Mouse (Mus musculus) urinary bladder, postnatal 14 days (tissue): ENCODE results near the gene Spag16.
A peak's percentile ranks its signal among the peaks of the same experiment; 100 is the strongest.

ENCODE experiments used
- DNase-seq: peaks from one replicate; pipeline ENCODE4 v3.0.0; 2021; ENCODE audit warnings: low spot score

The Spag16 gene

DNA sequence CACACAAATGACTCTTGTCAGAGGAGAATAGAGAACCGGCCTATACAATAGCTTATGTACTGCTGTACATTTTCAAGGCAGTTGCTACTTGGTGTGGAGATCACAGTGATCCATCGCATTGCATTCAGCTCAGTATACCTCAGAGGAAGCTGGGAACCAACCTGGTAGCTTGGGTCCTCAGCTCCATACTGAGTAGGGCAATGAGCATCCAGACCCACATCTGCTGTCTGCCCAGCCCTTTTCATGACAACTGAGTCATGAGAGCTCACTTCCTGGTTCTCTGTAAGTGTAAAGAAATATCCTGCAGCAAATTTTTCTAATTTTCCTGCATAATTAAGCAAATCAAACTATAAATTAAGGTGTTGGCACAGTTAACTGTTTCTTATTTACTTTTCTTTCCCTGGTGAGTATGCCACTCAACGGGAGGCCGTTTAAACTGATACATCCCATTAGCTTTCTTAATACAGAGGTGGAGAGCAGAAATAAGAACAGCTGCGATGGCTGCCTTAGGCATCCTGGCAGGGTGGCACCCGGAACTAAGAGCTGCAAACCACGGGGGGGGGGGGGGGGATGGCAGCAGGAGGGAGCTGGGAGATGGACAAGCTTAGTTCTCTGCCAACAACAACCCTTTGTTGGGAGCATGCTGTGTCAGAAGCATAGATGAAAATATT, 255.6 kb downstream of the Spag16 start:
- DNase-seq, result no peak

GRCm38 (mm10) chr1:70104683-70105082, 277.9 kb downstream of the Spag16 start:
- no peak for DNase-seq

DNA sequence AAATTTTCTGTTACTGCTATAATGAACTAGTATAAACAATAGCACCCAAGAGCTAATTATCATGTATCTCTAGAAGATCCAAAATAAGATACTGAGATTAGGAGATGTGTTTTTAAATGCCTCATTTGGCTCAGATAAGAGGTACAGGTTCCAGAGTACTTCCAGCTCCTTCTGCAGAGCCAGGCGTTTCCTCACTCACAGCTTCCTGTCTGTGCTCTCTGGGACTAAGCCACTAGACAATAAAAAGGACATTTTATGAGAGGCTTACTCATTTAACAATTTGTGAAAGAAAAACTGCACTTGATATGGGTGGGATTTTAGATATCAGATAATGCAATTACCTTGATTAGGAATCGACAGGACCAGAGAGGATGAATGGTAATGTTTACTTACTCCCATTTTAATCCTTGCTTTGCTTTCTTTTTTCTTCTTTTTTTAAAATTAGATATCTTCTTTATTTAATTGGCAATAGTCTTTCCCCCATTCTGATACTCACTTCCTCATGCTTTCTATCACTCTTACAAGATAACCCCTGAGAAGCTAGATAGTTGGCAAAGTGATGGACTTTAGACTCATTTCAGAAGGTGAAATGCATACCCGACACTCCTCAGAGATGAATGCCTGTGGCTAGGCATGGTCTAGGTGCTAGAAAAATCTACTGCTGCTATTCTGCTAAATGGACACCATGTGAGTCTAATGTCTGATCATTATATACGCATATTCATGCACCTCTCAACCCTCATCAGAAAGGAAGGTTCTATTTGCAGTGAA, 289.6 kb downstream of the Spag16 start:
- no peak for DNase-seq

DNA sequence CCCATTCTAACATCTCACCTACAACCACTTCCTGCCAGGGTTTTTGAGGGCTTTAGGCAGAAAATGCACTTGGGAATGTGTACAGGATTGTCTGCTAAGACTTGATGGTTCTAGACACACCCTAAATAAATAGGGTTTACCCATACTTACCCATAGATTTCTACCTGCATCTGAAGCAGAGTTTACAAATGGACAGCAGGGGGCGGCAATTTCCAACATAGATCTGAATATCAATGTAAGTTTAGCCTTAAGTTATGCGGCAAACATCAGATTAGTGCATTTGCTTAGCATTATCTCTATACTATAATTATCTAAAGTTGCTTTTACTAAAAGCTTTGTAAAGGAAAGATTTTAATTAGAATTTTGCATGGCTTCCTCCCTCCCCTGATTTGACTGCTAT, 301.3 kb downstream of the Spag16 start:
- DNase-seq, result peak; percentile 27

DNA sequence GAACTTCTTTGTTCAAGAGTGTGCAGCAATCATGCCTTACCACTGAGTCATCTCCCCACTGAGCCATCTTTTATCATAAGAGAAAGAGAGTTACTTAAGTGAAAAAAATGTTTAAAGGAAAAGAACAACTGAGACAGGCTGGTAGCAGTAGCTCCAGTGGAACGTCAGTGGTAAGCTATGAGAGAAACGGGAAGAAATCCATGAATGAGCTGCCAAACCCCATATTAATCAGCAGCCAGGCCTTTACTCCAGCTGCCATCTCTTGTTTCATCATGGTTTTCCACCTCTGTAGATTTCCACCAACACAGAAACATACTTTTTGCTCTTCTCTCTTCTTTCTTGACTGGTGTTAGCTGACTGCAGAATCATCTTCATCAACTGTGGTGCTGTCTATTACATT, 308.8 kb downstream of the Spag16 start:
- no peak for DNase-seq

DNA sequence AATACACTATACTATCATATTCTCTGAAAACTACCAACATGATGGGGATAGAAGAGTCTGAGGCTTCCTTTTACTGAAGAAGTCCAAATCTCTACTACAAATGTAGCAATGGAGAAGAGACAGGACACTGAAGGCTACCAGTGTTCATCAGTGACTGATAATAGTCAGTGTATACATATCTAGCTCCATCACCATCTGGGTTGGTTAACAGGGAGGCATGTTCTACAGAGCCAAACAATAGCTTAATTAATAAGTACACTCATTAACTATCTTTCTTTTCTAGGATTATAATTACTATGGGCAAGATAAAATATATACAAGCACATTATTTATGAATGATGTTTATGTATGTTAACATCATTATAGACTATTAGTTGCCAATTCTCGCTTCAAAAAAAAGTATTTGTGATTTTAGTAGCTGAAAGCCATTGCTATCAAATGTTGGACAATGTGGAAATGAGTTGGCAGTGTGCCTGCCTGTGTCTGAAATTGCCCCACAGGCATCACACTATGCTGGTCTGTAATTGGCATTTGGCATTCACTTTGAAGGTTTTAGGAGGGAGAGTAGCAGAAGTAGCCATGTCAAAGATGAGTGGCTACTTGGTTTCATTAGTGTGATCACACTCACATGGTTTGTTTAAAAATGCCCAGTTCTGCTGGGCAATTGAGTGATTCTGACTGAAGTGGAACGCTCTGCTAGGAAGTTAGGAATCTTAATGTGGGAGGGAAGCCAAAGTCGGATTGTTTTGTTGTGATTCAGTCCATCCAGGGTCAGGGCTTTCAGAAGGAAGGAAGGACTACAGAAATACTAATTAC, 338.8 kb downstream of the Spag16 start:
- DNase-seq, result no peak

- DNase-seq, result no peak
Observed at GRCm38 (mm10) chr1:70180123-70180741, 353.5 kb downstream of the Spag16 start.

- DNase-seq, result no peak
Observed at GRCm38 (mm10) chr1:70264815-70265214, 438.0 kb downstream of the Spag16 start.

- no peak for DNase-seq
Observed at GRCm38 (mm10) chr1:70265920-70266505, 439.2 kb downstream of the Spag16 start.

DNA sequence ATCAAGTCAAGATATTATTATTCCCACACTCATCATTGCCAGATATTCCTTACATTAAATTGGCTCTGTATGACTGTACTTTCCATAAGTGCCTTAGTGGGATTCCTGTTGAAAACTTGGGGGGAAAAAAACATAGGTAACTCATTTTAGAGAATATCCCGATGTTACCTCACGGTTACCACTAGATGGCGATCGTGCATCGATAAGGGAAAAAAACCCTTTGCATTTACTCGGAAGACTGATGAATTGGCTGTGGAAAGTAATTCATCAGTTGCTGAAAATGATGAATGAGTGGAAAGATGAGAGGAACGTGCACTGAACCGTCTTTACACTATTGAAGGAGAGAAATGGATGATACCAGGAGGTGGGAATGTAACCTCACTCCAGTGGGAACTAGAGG, 443.4 kb downstream of the Spag16 start:
- DNase-seq, result no peak

GRCm38 (mm10) chr1:70272753-70273152, 446.0 kb downstream of the Spag16 start:
- DNase-seq, result no peak

GRCm38 (mm10) chr1:70279296-70279695, 452.5 kb downstream of the Spag16 start:
- DNase-seq, result no peak

DNA sequence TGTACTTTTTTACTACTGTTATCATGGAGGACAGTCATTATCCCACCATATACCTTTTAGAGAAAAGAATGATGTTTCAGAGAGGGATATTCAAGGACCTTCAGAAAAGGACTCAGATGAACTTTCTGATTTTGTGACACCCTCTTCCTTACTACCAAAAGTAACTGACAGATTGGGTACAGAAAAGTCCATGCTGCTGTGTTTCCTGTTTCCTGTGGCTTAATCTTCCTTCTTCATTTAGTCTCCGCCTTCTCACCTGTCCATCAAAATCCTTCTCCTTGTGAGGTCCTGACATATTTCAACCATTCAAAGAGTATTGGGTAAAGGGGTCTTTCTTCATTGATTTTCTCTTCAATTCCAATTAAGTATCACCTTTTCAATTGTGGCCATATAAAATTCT, 456.6 kb downstream of the Spag16 start:
- DNase-seq, result no peak

DNA sequence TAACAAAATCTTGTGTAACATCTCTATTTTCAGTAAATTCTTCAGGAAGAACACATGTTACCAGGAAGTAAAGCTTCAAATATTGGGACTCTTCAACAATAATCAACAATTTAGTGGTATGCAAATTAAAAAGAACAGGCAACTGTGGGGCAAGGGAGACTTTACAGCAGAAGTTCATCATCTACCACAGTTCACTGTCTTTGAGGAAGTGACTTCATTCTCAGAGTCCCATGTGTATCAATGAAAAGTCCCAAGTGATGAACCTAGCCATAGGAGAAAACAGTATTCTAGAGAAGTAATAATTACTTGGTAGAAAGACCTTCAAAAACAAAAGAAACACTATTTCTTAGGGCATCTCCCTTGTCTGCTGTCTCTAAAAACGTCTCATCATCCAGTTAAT, 457.4 kb downstream of the Spag16 start:
- no peak for DNase-seq

DNA sequence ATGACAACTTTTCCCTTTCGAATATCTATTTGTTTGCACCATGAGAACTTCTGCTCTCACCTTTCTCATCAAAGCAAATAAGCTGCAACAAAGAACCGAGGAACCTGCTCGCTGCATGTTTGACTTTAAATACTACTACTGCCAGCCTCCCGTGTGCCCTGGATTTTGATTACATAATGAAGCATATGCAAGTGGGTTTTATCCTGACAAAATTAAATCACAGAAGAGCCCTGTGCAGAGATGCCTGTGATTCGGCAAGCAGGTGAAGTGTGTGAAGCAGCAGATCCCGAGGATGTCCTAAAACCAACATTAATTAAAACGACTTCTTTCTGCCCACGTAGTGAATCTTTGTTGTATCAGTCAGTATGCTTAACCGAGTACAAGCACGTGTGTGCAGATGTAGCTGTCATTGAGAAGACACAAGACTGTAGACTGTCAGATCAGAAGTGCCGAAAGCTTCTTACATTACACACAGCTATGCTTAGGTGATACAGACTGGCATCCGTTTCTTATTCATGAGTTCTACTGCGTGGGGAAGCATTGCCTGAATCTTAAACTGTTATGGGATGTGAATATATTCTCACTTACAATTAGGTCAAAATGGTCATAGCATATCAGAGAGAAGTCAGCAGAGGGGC, 489.5 kb downstream of the Spag16 start:
- no peak for DNase-seq

DNA sequence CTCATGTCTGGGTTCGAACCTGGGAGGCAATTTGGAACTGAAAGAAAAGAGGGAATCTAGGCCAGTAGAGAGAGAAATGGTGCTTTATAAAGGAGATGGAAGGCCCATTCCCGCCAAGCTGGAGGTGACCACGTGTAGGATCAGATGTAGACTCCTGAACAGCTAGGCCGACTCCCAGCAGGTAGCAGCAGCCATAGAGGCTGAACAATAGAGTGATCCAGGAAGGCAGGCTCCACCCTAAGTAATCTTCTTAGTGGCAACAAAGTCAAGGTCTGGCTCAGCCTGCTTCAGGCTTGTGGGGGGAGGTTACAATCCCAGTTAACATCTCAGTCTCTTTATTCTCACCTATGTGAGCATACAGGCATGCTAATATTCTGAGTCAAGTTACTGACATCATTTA, 494.2 kb downstream of the Spag16 start:
- no peak for DNase-seq

DNA sequence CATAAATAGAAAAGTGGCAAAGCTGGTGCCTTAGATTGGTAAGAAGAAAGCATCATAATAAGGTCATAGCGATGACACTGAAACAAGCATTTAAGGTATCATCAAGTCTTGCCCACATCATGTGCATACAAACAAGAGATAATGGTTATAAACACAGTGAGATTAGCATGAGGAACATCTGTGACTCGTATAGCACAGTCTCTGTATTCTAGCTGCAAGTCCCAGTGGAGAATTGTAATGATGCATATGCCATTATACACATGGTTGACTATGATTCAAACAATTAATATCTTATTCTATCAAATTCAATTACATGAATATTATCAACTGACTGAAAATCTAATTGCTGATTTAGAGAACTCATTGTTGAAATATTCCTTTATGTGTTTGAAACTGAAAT, 519.4 kb downstream of the Spag16 start:
- no peak for DNase-seq

DNA sequence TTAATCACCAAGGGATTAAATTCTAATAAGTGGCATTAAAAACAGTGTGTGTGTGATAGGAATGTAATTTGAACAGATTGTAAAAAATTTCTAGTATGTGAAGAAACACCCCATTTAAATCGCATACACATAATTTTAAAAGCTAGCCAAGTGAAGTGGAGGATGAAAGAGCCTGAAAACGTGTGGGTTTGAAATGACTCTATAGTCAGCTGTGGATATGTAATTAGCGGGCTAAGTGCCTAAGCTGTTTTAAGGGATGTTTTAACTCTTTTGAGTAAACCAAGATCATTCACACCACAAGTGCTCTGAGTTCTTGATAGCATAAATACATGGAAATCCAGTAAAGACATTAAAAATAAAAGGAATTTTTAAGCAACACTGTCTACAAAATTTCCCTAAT, 524.6 kb downstream of the Spag16 start:
- no peak for DNase-seq

DNA sequence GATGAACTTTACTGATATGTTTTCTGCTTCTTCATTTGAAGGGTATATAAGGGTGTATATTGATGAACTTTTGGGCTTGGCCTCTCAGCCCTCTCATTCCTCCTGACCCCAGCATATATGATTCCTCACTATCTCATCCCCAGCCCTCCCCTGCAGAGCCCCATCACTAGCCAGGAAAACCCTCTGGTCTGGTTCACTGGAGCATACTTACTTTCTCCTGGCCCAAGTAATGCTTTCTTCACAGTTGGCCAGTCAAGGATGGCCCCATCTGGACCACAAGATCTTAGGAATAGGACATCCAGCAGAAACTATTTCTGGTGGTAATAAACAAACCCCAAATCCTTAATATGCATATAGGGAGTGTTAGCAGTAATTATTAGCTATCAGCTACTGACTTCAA, 527.2 kb downstream of the Spag16 start:
- DNase-seq, result no peak

GRCm38 (mm10) chr1:70371721-70372120, 545.0 kb downstream of the Spag16 start:
- no peak for DNase-seq

DNA sequence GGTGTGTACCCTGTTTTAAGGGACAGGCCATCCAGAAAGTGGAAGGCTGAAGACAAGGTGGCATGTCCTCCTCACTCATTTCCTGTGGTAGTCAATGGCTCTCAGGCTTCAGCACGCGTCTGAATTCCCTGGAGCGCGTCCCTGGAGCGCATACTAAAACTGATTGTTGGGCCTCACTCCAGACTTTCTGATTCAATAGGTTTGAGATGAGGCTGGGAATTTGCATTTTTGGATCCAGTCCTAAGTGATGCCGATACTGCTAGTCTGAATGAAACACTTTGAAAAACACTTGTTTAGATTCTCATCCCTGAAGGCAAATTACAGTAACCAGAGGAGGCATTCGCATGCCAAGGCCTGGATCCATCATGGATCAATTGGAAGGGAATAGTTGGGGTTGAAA, 553.3 kb downstream of the Spag16 start:
- no peak for DNase-seq
